Mouse (Mus musculus): ENCODE data around the gene Cyp2c68. TPM values are rescaled to one million over a fixed set of nuclear protein-coding genes. Genes with fewer than 3 reads are reported as not detected.
A peak's percentile ranks its signal among the peaks of the same experiment; 100 is the strongest.
"Not testable (repeated sequence)": the region's sequence is repeated elsewhere in the genome, so short reads cannot be mapped to it uniquely, and the experiment has no call there.

The Cyp2c68 gene
- total RNA-seq (2014; rRNA removed) (643 and 696 TPM in 2 replicates), polyA plus RNA-seq (2012; rRNA removed) (243 and 307 TPM in 2 replicates)

DNA sequence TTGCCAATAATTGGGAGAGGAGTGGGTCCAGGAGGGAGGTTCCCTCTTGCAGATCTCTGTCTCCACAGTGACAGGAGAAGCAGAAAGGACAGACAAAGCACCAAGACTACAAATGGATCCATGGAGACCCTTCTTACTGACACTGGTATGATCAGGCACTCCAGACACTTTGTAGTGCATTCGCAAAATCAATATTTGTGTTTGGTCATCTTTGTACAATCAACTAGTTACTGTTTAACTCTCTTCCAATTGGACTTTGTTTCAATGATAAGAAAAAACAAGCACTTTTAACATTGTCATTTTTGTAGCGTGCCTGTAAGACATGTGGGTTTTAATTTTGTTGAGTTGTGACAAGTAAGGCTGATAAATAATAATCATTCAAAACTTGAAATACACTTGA, at the start of gene Cyp2c68:
Gene Cyp2c68 (minus strand): TSS at position 135 of the 400 bp plus-strand sequence.
- H3K79me2 ChIP-seq (ENCODE audit: control insufficient read depth, insufficient read depth, low read length): no peaks in the 10 kb centered on the region
- H3K4me1 ChIP-seq (ENCODE audit: control insufficient read depth, insufficient read depth, low read length): peaks cover 8% of the 10 kb centered on the region
- peak within 1 kb of the TSS; percentile 66 for H3K9ac ChIP-seq (ENCODE audit: low read depth, low read length)
- H3K4me3 ChIP-seq (ENCODE audit: insufficient read depth, low read depth, low read length): peak within 1 kb of the TSS; percentile 59
- no peak for TF ChIP-seq POLR2A (IDR thresholded peaks at IDR 0.05; ENCODE audit: extremely low read depth, insufficient read depth, low read length)
- no peak for TF ChIP-seq CTCF (IDR thresholded peaks at IDR 0.05; ENCODE audit: low read depth, low read length)
- peaks cover 2% of the 10 kb centered on the region; the same call in 1 of the 2 replicates for H3K36me3 ChIP-seq (ENCODE audit: control insufficient read depth, insufficient read depth, low read length)
- peak; percentile 95 for DNase-seq (ENCODE audit: extremely low read depth, low read depth, low spot score)
- no peaks in the 10 kb centered on the region for H3K27me3 ChIP-seq (ENCODE audit: control insufficient read depth, insufficient read depth, low read length)
- WGBS: 25% methylated on average over 2 of the region's 2 CpGs
- peak within 1 kb of the TSS; percentile 64 for H3K27ac ChIP-seq (replicated peaks; ENCODE audit: insufficient read depth, low read depth, low read length)

DNA sequence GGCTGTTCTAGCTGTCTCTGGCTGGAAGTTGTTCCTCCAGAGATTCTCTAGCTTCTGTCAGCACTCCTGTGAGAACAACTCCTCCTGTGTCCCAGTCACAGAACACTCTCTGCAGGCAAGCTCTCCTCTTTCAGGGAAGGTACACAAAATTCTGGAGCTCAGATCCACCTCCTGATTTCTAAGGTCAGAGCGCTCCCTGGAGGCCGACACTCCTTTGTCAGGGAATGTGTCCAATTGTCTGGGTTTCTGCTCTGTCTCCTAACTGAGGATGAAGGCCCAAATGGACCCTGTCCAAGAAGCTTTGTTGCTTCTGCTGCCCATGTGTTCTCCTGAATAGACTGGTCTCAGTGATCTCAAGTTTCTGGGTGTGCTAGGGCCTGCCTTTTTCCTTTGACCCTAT, 44.6 kb upstream of the Cyp2c68 start:
- DNase-seq (ENCODE audit: extremely low read depth, low read depth, low spot score): peak; percentile 42
- not testable (repeated sequence) for H3K27ac ChIP-seq (replicated peaks; ENCODE audit: insufficient read depth, low read depth, low read length); H3K4me3 ChIP-seq (ENCODE audit: insufficient read depth, low read depth, low read length); H3K27me3 ChIP-seq (ENCODE audit: control insufficient read depth, insufficient read depth, low read length); H3K4me1 ChIP-seq (ENCODE audit: control insufficient read depth, insufficient read depth, low read length); H3K79me2 ChIP-seq (ENCODE audit: control insufficient read depth, insufficient read depth, low read length); H3K36me3 ChIP-seq (ENCODE audit: control insufficient read depth, insufficient read depth, low read length); H3K9ac ChIP-seq (ENCODE audit: low read depth, low read length)
- WGBS: 72% methylated on average over 2 of the region's 2 CpGs

DNA sequence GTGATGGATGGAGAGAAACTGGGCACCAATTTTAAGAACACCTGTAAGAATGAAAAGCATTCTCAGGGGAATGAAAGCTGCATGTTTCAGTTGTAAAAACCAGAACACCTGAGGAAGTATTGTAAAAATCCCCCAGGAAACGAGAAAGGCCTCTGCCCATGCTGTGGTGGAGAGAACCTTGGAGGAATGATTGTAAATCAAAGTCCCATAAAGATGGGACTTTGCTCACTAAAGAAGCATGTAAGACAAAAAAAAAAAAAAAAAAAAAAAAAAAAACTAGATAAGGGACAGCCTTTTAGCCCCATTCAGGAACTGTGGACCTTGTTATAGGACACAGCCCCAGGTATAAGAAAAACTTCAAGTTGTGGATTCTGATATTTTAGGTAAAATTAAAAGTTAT, 4.5 kb upstream of the Cyp2c68 start:
- no peaks in the 10 kb centered on the region for H3K36me3 ChIP-seq (ENCODE audit: control insufficient read depth, insufficient read depth, low read length)
- TF ChIP-seq POLR2A (IDR thresholded peaks at IDR 0.05; ENCODE audit: extremely low read depth, insufficient read depth, low read length) (no peak), CTCF (IDR thresholded peaks at IDR 0.05; ENCODE audit: low read depth, low read length) (no peak)
- no peak overlapping the region for H3K4me3 ChIP-seq (ENCODE audit: insufficient read depth, low read depth, low read length)
- WGBS: 72% methylated on average over 1 of the region's 1 CpGs
- no peak overlapping the region for H3K27ac ChIP-seq (replicated peaks; ENCODE audit: insufficient read depth, low read depth, low read length)
- no peak for DNase-seq (ENCODE audit: extremely low read depth, low read depth, low spot score)
- H3K79me2 ChIP-seq (ENCODE audit: control insufficient read depth, insufficient read depth, low read length): no peaks in the 10 kb centered on the region
- no peak overlapping the region for H3K9ac ChIP-seq (ENCODE audit: low read depth, low read length)
- H3K27me3 ChIP-seq (ENCODE audit: control insufficient read depth, insufficient read depth, low read length): no peaks in the 10 kb centered on the region
- H3K4me1 ChIP-seq (ENCODE audit: control insufficient read depth, insufficient read depth, low read length): peaks cover 5% of the 10 kb centered on the region

DNA sequence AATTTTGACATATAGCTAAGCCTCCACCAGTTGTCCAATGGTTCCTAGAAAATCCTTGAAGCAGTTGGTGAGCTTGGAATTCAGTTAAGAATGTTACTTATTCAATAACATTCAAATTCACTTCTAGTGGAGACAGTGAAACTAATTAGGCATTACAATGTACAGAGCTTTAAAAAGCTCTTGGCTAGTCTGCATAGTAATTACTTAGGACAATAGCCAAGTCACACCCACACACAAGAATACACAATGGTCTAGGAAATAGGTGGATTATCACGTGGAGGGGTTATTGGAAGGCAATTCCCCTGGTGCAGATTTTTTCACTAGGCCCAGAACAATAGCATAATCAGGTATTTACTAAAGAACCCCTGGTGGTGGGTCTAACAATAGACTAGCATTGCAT, 3.5 kb upstream of the Cyp2c68 start:
- not testable (repeated sequence) for H3K27ac ChIP-seq (replicated peaks; ENCODE audit: insufficient read depth, low read depth, low read length); H3K4me3 ChIP-seq (ENCODE audit: insufficient read depth, low read depth, low read length); H3K9ac ChIP-seq (ENCODE audit: low read depth, low read length); H3K79me2 ChIP-seq (ENCODE audit: control insufficient read depth, insufficient read depth, low read length); H3K36me3 ChIP-seq (ENCODE audit: control insufficient read depth, insufficient read depth, low read length); H3K27me3 ChIP-seq (ENCODE audit: control insufficient read depth, insufficient read depth, low read length); H3K4me1 ChIP-seq (ENCODE audit: control insufficient read depth, insufficient read depth, low read length)
- 22% methylated on average over 1 of the region's 1 CpGs for WGBS
- DNase-seq (ENCODE audit: extremely low read depth, low read depth, low spot score): peak; percentile 43

DNA sequence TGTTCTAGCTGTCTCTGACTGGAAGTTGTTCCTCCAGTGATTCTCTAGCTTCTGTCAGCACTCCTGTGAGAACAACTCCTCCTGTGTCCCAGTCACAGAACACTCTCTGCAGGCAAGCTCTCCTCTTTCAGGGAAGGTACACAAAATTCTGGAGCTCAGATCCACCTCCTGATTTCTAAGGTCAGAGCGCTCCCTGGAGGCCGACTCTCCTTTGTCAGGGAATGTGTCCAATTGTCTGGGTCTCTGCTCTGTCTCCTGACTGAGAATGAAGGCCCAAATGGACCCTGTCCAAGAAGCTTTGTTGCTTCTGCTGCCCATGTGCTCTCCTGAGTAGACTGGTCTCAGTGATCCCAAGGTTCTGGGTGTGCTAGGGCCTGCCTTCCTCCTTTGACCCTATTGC, 29.7 kb downstream of the Cyp2c68 start:
- not testable (repeated sequence) for H3K9ac ChIP-seq (ENCODE audit: low read depth, low read length); DNase-seq (ENCODE audit: extremely low read depth, low read depth, low spot score); H3K27ac ChIP-seq (replicated peaks; ENCODE audit: insufficient read depth, low read depth, low read length); H3K4me3 ChIP-seq (ENCODE audit: insufficient read depth, low read depth, low read length); H3K27me3 ChIP-seq (ENCODE audit: control insufficient read depth, insufficient read depth, low read length); H3K4me1 ChIP-seq (ENCODE audit: control insufficient read depth, insufficient read depth, low read length); H3K79me2 ChIP-seq (ENCODE audit: control insufficient read depth, insufficient read depth, low read length)
- peaks cover 13% of the 10 kb centered on the region for H3K36me3 ChIP-seq (ENCODE audit: control insufficient read depth, insufficient read depth, low read length)
- 82% methylated on average over 2 of the region's 2 CpGs for WGBS

DNA sequence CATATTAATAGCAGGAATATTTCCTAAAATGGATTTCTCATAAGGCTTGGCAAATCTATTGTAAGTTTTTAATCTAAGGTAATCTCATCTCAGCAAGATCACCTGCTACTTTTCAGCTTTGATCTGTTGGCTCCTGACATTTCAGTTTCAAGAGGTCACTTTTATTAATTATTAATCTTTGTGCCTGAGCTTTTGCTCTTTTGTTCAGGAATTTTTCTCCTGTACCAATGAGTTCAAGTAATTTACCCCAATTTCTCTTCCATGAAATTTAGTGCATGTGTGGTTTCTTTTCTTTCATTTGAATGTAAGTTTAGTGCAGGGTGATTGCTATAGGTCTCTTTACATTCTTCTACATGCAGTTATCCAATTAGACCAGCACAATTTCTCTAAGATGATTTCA, 75.2 kb downstream of the Cyp2c68 start:
- not testable (repeated sequence) for H3K79me2 ChIP-seq (ENCODE audit: control insufficient read depth, insufficient read depth, low read length); H3K27me3 ChIP-seq (ENCODE audit: control insufficient read depth, insufficient read depth, low read length); H3K27ac ChIP-seq (replicated peaks; ENCODE audit: insufficient read depth, low read depth, low read length); H3K36me3 ChIP-seq (ENCODE audit: control insufficient read depth, insufficient read depth, low read length); H3K4me1 ChIP-seq (ENCODE audit: control insufficient read depth, insufficient read depth, low read length); H3K4me3 ChIP-seq (ENCODE audit: insufficient read depth, low read depth, low read length); H3K9ac ChIP-seq (ENCODE audit: low read depth, low read length)
- peak; percentile 84 for DNase-seq (ENCODE audit: extremely low read depth, low read depth, low spot score)

DNA sequence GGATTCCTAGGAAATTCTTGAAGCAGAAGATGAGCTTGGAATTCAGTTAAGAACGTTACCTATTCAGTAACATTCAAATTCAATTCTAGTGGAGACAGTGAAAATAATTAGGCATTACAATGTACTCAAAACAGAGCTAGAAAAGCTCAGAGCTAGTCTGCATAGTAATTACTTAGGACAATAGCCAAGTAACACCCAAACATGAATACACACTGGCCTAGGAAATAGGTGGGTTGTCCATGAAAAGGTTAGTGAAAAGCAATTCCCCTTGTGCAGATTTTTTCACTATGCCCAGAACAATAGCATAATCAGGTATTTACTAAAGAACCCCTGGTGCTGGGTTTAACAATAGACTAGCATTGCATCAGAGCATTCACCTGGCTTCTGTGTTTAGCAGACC, 88.5 kb downstream of the Cyp2c68 start:
- Histone ChIP-seq H3K9ac (ENCODE audit: low read depth, low read length) (no peak overlapping the region), H3K27me3 (ENCODE audit: control insufficient read depth, insufficient read depth, low read length) (no peaks in the 10 kb centered on the region), H3K4me1 (ENCODE audit: control insufficient read depth, insufficient read depth, low read length) (no peaks in the 10 kb centered on the region; the same call in 1 of the 2 replicates), H3K36me3 (ENCODE audit: control insufficient read depth, insufficient read depth, low read length) (no peaks in the 10 kb centered on the region), H3K27ac (replicated peaks; ENCODE audit: insufficient read depth, low read depth, low read length) (no peak overlapping the region), H3K4me3 (ENCODE audit: insufficient read depth, low read depth, low read length) (no peak overlapping the region), H3K79me2 (ENCODE audit: control insufficient read depth, insufficient read depth, low read length) (no peaks in the 10 kb centered on the region)
- TF ChIP-seq POLR2A (IDR thresholded peaks at IDR 0.05; ENCODE audit: extremely low read depth, insufficient read depth, low read length): no peak
- TF ChIP-seq CTCF (IDR thresholded peaks at IDR 0.05; ENCODE audit: low read depth, low read length): no peak
- 66% methylated on average over 1 of the region's 1 CpGs for WGBS
- no peak for DNase-seq (ENCODE audit: extremely low read depth, low read depth, low spot score)

All from liver, adult 2 months (tissue).